Mouse (Mus musculus): ENCODE data around the gene Gm27179. TPM values are rescaled to one million over a fixed set of nuclear protein-coding genes. Genes with fewer than 3 reads are reported as not detected.
A peak's percentile ranks its signal among the peaks of the same experiment; 100 is the strongest.
"Not testable (repeated sequence)": the region's sequence is repeated elsewhere in the genome, so short reads cannot be mapped to it uniquely, and the experiment has no call there.

The Gm27179 gene
- total and polyA plus RNA-seq, 2 experiments from 2014 or later, result 0.04 TPM; not detected in 1

DNA sequence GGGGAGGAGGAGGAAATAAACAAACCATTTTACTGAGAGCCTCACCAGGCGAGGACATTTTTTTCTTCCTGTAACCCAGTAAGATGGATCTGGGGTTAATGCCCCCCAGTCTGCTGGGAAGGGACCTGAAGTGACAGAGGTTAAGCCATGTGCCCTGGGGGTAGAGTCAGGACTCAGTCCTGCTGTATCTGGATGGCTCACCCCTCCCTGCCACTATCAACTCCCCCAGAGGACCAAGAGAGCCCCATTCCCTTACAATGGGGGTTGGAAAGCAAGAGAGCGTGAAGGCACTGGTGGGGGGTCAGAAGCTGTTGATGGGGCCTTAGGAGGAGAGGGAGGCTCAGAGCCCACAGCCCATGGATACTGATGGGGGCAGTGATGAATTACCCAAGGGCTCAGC is 17.4 kb downstream of the Gm27179 start:
- not testable (repeated sequence) for H3K9ac ChIP-seq (replicated peaks; ENCODE audit: low read depth, low read length); ATAC-seq (ENCODE audit: insufficient read depth, low read depth); H3K27me3 ChIP-seq (ENCODE audit: control insufficient read depth, insufficient read depth, low read length); H3K9me3 ChIP-seq (replicated peaks; ENCODE audit: control insufficient read depth, low read length); DNase-seq (ENCODE audit: low spot score); H3K4me3 ChIP-seq (ENCODE audit: low read depth, low read length); H3K4me2 ChIP-seq (ENCODE audit: low read depth, low read length); H3K27ac ChIP-seq (ENCODE audit: low read depth); H3K4me1 ChIP-seq (ENCODE audit: control insufficient read depth, insufficient read depth); H3K36me3 ChIP-seq (replicated peaks; ENCODE audit: control insufficient read depth, insufficient read depth, low read length)
- WGBS, result no CpG with 5 or more reads among the region's 2 CpGs

GRCm38 (mm10) chr14:69494522-69494921 is 17.8 kb downstream of the Gm27179 start:
- not testable (repeated sequence) for H3K4me2 ChIP-seq (ENCODE audit: low read depth, low read length); DNase-seq (ENCODE audit: low spot score); H3K9ac ChIP-seq (replicated peaks; ENCODE audit: low read depth, low read length); H3K36me3 ChIP-seq (replicated peaks; ENCODE audit: control insufficient read depth, insufficient read depth, low read length); H3K4me3 ChIP-seq (ENCODE audit: low read depth, low read length); ATAC-seq (ENCODE audit: insufficient read depth, low read depth); H3K9me3 ChIP-seq (replicated peaks; ENCODE audit: control insufficient read depth, low read length); H3K4me1 ChIP-seq (ENCODE audit: control insufficient read depth, insufficient read depth); H3K27ac ChIP-seq (ENCODE audit: low read depth); H3K27me3 ChIP-seq (ENCODE audit: control insufficient read depth, insufficient read depth, low read length)
- WGBS, result no CpG with 5 or more reads among the region's 3 CpGs

- not testable (repeated sequence) for H3K9ac ChIP-seq (replicated peaks; ENCODE audit: low read depth, low read length); DNase-seq (ENCODE audit: low spot score); H3K36me3 ChIP-seq (replicated peaks; ENCODE audit: control insufficient read depth, insufficient read depth, low read length); H3K4me3 ChIP-seq (ENCODE audit: low read depth, low read length); H3K27ac ChIP-seq (ENCODE audit: low read depth); H3K9me3 ChIP-seq (replicated peaks; ENCODE audit: control insufficient read depth, low read length); H3K4me2 ChIP-seq (ENCODE audit: low read depth, low read length); H3K27me3 ChIP-seq (ENCODE audit: control insufficient read depth, insufficient read depth, low read length); ATAC-seq (ENCODE audit: insufficient read depth, low read depth); H3K4me1 ChIP-seq (ENCODE audit: control insufficient read depth, insufficient read depth)
- WGBS, result no CpG with 5 or more reads among the region's 10 CpGs
Measured at GRCm38 (mm10) chr14:69488001-69488400, 24.3 kb downstream of the Gm27179 start.

DNA sequence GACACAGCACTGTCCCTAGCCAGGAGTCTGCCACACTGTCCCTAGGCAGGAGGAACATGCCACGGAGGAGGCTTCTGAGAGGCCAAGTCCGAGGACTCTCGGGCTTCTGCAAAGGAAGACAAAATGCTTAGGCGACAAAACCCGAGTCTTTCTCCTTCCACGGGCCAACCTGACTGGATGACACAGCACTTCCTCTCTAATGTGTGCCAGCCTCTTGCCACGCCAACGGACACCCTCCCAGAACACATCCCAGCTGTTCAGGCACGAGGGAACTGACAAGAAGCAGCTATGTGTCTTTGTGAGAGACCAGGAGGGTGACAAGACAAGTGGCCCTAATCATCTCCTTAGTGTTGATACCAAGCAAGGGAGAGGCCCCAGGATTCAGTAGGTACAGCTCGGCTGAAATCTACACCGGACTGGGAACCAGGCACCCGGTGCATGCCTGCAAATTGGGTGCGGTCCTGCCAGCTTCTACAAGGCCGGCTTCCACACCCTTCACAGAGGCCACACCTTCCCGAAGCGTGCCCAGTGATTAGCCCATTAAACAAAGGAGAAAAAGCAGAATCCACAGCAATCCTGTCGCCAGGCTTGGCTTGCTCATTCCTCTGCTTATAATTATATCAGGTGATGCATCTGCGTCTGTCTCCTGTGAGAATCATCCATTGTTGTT is 26.7 kb downstream of the Gm27179 start:
- ATAC-seq (ENCODE audit: insufficient read depth, low read depth); H3K4me1 ChIP-seq (ENCODE audit: control insufficient read depth, insufficient read depth); H3K27ac ChIP-seq (ENCODE audit: low read depth); H3K4me2 ChIP-seq (ENCODE audit: low read depth, low read length); H3K27me3 ChIP-seq (ENCODE audit: control insufficient read depth, insufficient read depth, low read length); H3K4me3 ChIP-seq (ENCODE audit: low read depth, low read length); H3K9me3 ChIP-seq (replicated peaks; ENCODE audit: control insufficient read depth, low read length); H3K36me3 ChIP-seq (replicated peaks; ENCODE audit: control insufficient read depth, insufficient read depth, low read length); H3K9ac ChIP-seq (replicated peaks; ENCODE audit: low read depth, low read length); DNase-seq (ENCODE audit: low spot score): not testable (repeated sequence)
- no CpG with 5 or more reads among the region's 18 CpGs for whole genome bisulfite sequencing

- H3K4me1 ChIP-seq (ENCODE audit: control insufficient read depth, insufficient read depth); H3K4me2 ChIP-seq (ENCODE audit: low read depth, low read length); H3K27me3 ChIP-seq (ENCODE audit: control insufficient read depth, insufficient read depth, low read length); H3K4me3 ChIP-seq (ENCODE audit: low read depth, low read length); H3K27ac ChIP-seq (ENCODE audit: low read depth); DNase-seq (ENCODE audit: low spot score); ATAC-seq (ENCODE audit: insufficient read depth, low read depth); H3K9ac ChIP-seq (replicated peaks; ENCODE audit: low read depth, low read length); H3K36me3 ChIP-seq (replicated peaks; ENCODE audit: control insufficient read depth, insufficient read depth, low read length); H3K9me3 ChIP-seq (replicated peaks; ENCODE audit: control insufficient read depth, low read length): not testable (repeated sequence)
- no CpG with 5 or more reads among the region's 11 CpGs for WGBS
Measured at GRCm38 (mm10) chr14:69473941-69474646, 38.3 kb downstream of the Gm27179 start.

DNA sequence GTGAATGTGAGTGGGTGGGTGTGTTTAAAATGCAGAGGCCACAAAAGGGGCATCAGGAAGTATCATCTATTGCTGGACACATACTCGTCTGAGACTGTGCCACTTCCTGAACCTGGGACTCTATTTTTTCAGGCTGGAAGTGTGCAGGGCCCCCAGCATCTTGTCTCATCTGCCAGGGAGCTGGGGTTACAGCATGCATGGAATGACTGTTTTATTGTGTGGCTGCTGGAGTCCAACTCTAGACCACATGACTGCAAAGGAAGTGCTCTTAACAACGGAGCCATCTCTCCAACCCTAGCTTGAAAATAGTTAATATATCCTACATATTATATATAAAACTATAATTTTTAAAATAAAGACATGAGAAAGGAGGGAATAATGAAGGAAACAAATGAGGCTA is 39.0 kb downstream of the Gm27179 start:
- no CpG with 5 or more reads among the region's 2 CpGs for WGBS
- H3K4me1 ChIP-seq (ENCODE audit: control insufficient read depth, insufficient read depth); H3K9ac ChIP-seq (replicated peaks; ENCODE audit: low read depth, low read length); H3K27me3 ChIP-seq (ENCODE audit: control insufficient read depth, insufficient read depth, low read length); H3K9me3 ChIP-seq (replicated peaks; ENCODE audit: control insufficient read depth, low read length); DNase-seq (ENCODE audit: low spot score); H3K27ac ChIP-seq (ENCODE audit: low read depth); H3K36me3 ChIP-seq (replicated peaks; ENCODE audit: control insufficient read depth, insufficient read depth, low read length); H3K4me3 ChIP-seq (ENCODE audit: low read depth, low read length); ATAC-seq (ENCODE audit: insufficient read depth, low read depth); H3K4me2 ChIP-seq (ENCODE audit: low read depth, low read length): not testable (repeated sequence)

DNA sequence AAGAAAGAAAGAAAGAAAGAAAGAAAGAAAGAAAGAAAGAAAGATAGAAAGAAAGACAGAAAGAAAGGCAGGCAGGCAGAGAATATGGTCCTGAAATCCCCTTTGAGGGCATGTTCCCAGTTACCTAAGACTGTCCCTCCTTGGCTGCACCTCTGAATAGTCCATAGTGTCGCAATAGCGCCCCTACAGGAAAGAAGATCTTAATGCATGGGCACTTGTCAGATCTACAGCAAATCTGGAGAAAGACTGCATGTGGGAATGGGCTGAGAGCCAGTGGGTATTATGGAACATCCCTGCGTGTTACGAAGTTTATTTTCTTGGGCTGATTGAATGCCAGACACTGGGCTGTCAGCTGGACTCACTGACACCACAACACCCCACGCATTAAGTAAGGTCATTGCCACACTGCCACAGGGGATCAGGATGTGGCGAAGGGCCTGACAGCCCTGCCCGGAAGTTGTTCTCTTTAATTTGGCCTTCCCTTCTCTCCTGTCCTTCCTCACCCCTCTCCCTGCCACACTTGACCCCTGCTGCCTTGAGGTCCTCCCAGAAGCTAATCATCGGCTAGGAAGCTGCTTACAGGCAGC is 42.1 kb downstream of the Gm27179 start:
- ATAC-seq (ENCODE audit: insufficient read depth, low read depth), result peak; percentile 39; the same call in 1 of the 2 replicates
- H3K4me1 ChIP-seq (ENCODE audit: control insufficient read depth, insufficient read depth); H3K36me3 ChIP-seq (replicated peaks; ENCODE audit: control insufficient read depth, insufficient read depth, low read length); H3K4me2 ChIP-seq (ENCODE audit: low read depth, low read length); H3K4me3 ChIP-seq (ENCODE audit: low read depth, low read length); H3K9me3 ChIP-seq (replicated peaks; ENCODE audit: control insufficient read depth, low read length); H3K27ac ChIP-seq (ENCODE audit: low read depth); DNase-seq (ENCODE audit: low spot score); H3K9ac ChIP-seq (replicated peaks; ENCODE audit: low read depth, low read length); H3K27me3 ChIP-seq (ENCODE audit: control insufficient read depth, insufficient read depth, low read length): not testable (repeated sequence)
- WGBS, result no CpG with 5 or more reads among the region's 8 CpGs

DNA sequence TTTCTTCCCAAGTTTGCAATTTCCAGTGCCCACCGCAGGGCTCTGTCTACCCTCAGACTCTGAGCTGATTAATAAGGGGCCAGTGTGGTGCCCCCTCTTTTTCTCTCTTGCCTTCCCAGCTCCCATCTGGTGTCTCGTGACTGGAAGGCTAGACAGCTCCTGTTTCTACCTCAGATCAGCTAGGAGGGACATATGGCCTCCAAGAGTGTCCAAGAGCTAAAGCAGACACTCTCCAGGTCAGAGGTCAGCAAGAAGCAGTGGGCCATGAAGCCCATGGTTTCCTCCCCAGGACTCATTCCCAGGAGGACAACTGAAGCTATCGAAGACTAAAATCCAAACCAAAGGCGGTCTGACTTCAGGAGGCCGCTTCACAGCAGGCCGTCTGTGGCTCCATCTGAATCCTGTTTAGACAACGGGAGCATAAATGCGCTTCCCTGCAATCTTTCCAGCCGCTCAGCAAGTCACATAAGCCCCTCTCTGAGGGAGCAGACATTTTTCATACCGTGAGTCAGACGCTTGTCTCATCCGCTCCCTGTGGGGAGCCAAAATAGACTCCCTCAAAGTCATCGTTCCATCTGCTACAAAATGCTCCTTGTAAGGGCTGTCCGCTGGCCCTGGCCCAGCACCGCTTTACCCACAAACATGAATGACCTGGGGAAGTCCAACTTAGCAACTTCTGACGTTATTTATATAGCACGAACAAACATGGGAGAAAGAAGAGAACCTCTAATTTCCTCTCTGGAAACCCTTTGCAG is 44.6 kb downstream of the Gm27179 start:
- WGBS, result no CpG with 5 or more reads among the region's 17 CpGs
- H3K4me3 ChIP-seq (ENCODE audit: low read depth, low read length); H3K4me2 ChIP-seq (ENCODE audit: low read depth, low read length); H3K4me1 ChIP-seq (ENCODE audit: control insufficient read depth, insufficient read depth); H3K9me3 ChIP-seq (replicated peaks; ENCODE audit: control insufficient read depth, low read length); DNase-seq (ENCODE audit: low spot score); H3K9ac ChIP-seq (replicated peaks; ENCODE audit: low read depth, low read length); H3K27me3 ChIP-seq (ENCODE audit: control insufficient read depth, insufficient read depth, low read length); H3K36me3 ChIP-seq (replicated peaks; ENCODE audit: control insufficient read depth, insufficient read depth, low read length); H3K27ac ChIP-seq (ENCODE audit: low read depth): not testable (repeated sequence)
- peak; percentile 45; the same call in 1 of the 2 replicates for ATAC-seq (ENCODE audit: insufficient read depth, low read depth)

Measured in heart, postnatal 0 days (tissue).